Mouse (Mus musculus) central nervous system, embryonic 18 days (tissue): ENCODE results near the gene Tex14. TPM values are rescaled to one million over a fixed set of nuclear protein-coding genes. Genes with fewer than 3 reads are reported as not detected.

Experiments
- polyA plus RNA-seq: library from polyadenylated mRNA; depleted of rRNA; stranded (reverse); fragments of >200 nt; gene quantifications from 2 replicates; pipeline ENCODE4 v1.2.3, GENCODE M21; 2012; rRNA removed

The Tex14 gene
- 0.34 and 0.90 TPM in 2 replicates for polyA plus RNA-seq

DNA sequence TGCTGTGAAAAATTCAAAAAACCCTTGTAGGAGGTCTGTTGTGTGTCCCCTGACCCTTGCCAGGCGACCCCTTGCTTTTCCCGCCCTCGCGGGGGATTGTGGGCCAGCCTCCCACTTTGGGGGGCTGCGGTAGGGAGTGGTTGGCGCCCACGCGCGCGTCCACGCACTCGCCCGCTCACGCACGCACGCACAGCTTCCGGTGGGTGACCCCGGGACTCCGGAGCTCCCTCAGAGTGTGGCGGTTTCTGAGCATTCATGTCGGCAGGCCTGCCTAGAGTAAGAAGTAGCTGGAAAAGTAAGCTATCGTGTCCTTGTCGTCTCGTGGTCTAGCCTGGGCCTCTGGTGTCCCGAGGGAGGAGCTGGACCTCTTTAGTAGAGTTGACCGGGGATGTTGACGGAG lies at the start of gene Tex14, which contains the start of gene Rad51c:
Gene Tex14 (plus strand): TSS at position 190 of the 400 bp plus-strand sequence.
Gene Rad51c (minus strand): TSS at position 79 of the 400 bp plus-strand sequence.

GRCm38 (mm10) chr11:87358331-87359261 lies 46.3 kb upstream of the Tex14 start, which contains the start of gene Ppm1e:
Ppm1e (minus strand) TSS chr11:87359023.

GRCm38 (mm10) chr11:87566501-87566900 lies 161.6 kb downstream of the Tex14 start, which contains the start of gene Gm11492:
Gm11492 (plus strand) TSS chr11:87566653.

GRCm38 (mm10) chr11:87568255-87568953 lies 163.5 kb downstream of the Tex14 start, which contains the start of gene Sept4:
Sept4 (plus strand) TSS chr11:87568903.

GRCm38 (mm10) chr11:87591526-87592353 lies 186.9 kb downstream of the Tex14 start, which contains the start of gene Mtmr4:
Mtmr4 (plus strand) TSS chr11:87592162.

Other genes starting within 250 kb of the Tex14 start
- gene Ppm1e, start 46.0 kb upstream of the Tex14 start, polyA plus RNA-seq, result 54.1 and 59.2 TPM in 2 replicates
- 4.2 and 4.7 TPM in 2 replicates for gene Rad51c, start 111 bp upstream of the Tex14 start, polyA plus RNA-seq
- gene Gm11492, start 161.6 kb downstream of the Tex14 start, polyA plus RNA-seq, result not detected in 2 replicates
- 34.0 and 38.4 TPM in 2 replicates for gene Sept4, start 163.8 kb downstream of the Tex14 start, polyA plus RNA-seq
- gene Mtmr4, start 187.1 kb downstream of the Tex14 start, polyA plus RNA-seq, result 64.5 and 66.9 TPM in 2 replicates
- gene Hsf5, start 212.1 kb downstream of the Tex14 start, polyA plus RNA-seq, result 0.19 and 0.27 TPM in 2 replicates